Mouse (Mus musculus): ENCODE measurements around the gene Baat. TPM values are rescaled to one million over a fixed set of nuclear protein-coding genes. Genes with fewer than 3 reads are reported as not detected.
"Not testable (repeated sequence)": the region's sequence is repeated elsewhere in the genome, so short reads cannot be mapped to it uniquely, and the experiment has no call there.

Gene Baat
- total and polyA plus RNA-seq, 2 experiments from 2014 or later: not detected

- peaks cover 3% of the 10 kb centered on the region; the same call in 1 of the 2 replicates for H3K36me3 ChIP-seq (ENCODE audit: insufficient read depth, low read length)
- H3K9me3 ChIP-seq (ENCODE audit: low read length): no peaks in the 10 kb centered on the region
These were observed 14.4 kb upstream of the Baat start, which contains the start of the genes Mrpl50 and Zfp189 for GRCm38 (mm10) chr4:49520572-49521340. Gene Mrpl50 (minus strand): TSS chr4:49521093. Gene Zfp189 (plus strand): TSS chr4:49521176.

GRCm38 (mm10) chr4:49519476-49519875 lies 13.1 kb upstream of the Baat start:
- DNase-seq (ENCODE audit: low spot score) (peak; percentile 16), ATAC-seq (no peak)
- Histone ChIP-seq H3K9me3 (ENCODE audit: low read length) (no peaks in the 10 kb centered on the region), H3K36me3 (ENCODE audit: insufficient read depth, low read length) (peaks cover 3% of the 10 kb centered on the region; the same call in 1 of the 2 replicates), H3K4me1 (ENCODE audit: insufficient read depth, low read length) (0 out of 2 replicates have a peak, but pooled peaks cover 7% of the 10 kb centered on the region), H3K9ac (replicated peaks; ENCODE audit: low read length) (no peak overlapping the region), H3K4me3 (ENCODE audit: low read length) (no peak overlapping the region), H3K27me3 (ENCODE audit: insufficient read depth, low read length) (no peaks in the 10 kb centered on the region), H3K27ac (no peak overlapping the region), H3K4me2 (ENCODE audit: low read depth, low read length) (peak overlapping the region; percentile 68)
- 0 out of 2 replicates have a peak, but pooled peaks have one; percentile 3 for TF ChIP-seq CTCF (IDR thresholded peaks at IDR 0.05; ENCODE audit: low read depth)
- 77% methylated on average over 5 of the region's 5 CpGs for WGBS

More at GRCm38 (mm10) chr4:49520572-49521340, 14.4 kb upstream of the Baat start, which contains the start of the genes Mrpl50 and Zfp189:
- Histone ChIP-seq H3K4me2 (ENCODE audit: low read depth, low read length) (peak within 1 kb of the TSS; percentile 79), H3K4me1 (ENCODE audit: insufficient read depth, low read length) (0 out of 2 replicates have a peak, but pooled peaks cover 7% of the 10 kb centered on the region), H3K9ac (replicated peaks; ENCODE audit: low read length) (peak within 1 kb of the TSS; percentile 61), H3K4me3 (ENCODE audit: low read length) (peak within 1 kb of the TSS; percentile 74), H3K27me3 (ENCODE audit: insufficient read depth, low read length) (no peaks in the 10 kb centered on the region), H3K27ac (peak within 1 kb of the TSS; percentile 72; the same call in 1 of the 2 replicates)
- under 1% methylated on average over 41 of the region's 41 CpGs for WGBS
- no peak; the same call in 1 of the 2 replicates for TF ChIP-seq CTCF (IDR thresholded peaks at IDR 0.05; ENCODE audit: low read depth)
- peak; percentile 99 for DNase-seq (ENCODE audit: low spot score)
- peak; percentile 100 for ATAC-seq

- Histone ChIP-seq H3K9me3 (ENCODE audit: low read length) (no peaks in the 10 kb centered on the region), H3K27ac (no peak overlapping the region), H3K27me3 (ENCODE audit: insufficient read depth, low read length) (no peaks in the 10 kb centered on the region), H3K4me3 (ENCODE audit: low read length) (no peak overlapping the region), H3K4me2 (ENCODE audit: low read depth, low read length) (no peak overlapping the region), H3K4me1 (ENCODE audit: insufficient read depth, low read length) (no peaks in the 10 kb centered on the region), H3K9ac (replicated peaks; ENCODE audit: low read length) (no peak overlapping the region), H3K36me3 (ENCODE audit: insufficient read depth, low read length) (peaks cover 17% of the 10 kb centered on the region; the same call in 1 of the 2 replicates)
- 98% methylated on average over 6 of the region's 6 CpGs for WGBS
- ATAC-seq (no peak), DNase-seq (ENCODE audit: low spot score) (no peak)
- TF ChIP-seq CTCF (IDR thresholded peaks at IDR 0.05; ENCODE audit: low read depth): no peak
These were observed 8.1 kb upstream of the Baat start for GRCm38 (mm10) chr4:49514441-49514840.

GRCm38 (mm10) chr4:49512636-49513035 lies 6.3 kb upstream of the Baat start:
- ATAC-seq: no peak

GRCm38 (mm10) chr4:49510236-49510835 lies 4.0 kb upstream of the Baat start:
- H3K9me3 ChIP-seq (ENCODE audit: low read length); DNase-seq (ENCODE audit: low spot score); H3K4me2 ChIP-seq (ENCODE audit: low read depth, low read length); H3K4me1 ChIP-seq (ENCODE audit: insufficient read depth, low read length); H3K27me3 ChIP-seq (ENCODE audit: insufficient read depth, low read length); H3K9ac ChIP-seq (replicated peaks; ENCODE audit: low read length); H3K27ac ChIP-seq; ATAC-seq; H3K4me3 ChIP-seq (ENCODE audit: low read length): not testable (repeated sequence)
- 96% methylated on average over 1 of the region's 1 CpGs for WGBS
- peaks cover 17% of the 10 kb centered on the region; the same call in 1 of the 2 replicates for H3K36me3 ChIP-seq (ENCODE audit: insufficient read depth, low read length)

More at GRCm38 (mm10) chr4:49512636-49513035, 6.3 kb upstream of the Baat start:
- no peak overlapping the region for H3K27ac ChIP-seq
- no peak overlapping the region for H3K4me3 ChIP-seq (ENCODE audit: low read length)
- H3K27me3 ChIP-seq (ENCODE audit: insufficient read depth, low read length): no peaks in the 10 kb centered on the region
- H3K36me3 ChIP-seq (ENCODE audit: insufficient read depth, low read length): peaks cover 17% of the 10 kb centered on the region; the same call in 1 of the 2 replicates
- no peaks in the 10 kb centered on the region for H3K4me1 ChIP-seq (ENCODE audit: insufficient read depth, low read length)
- no peak overlapping the region for H3K9ac ChIP-seq (replicated peaks; ENCODE audit: low read length)
- WGBS: 89% methylated on average over 4 of the region's 4 CpGs
- no peak for TF ChIP-seq CTCF (IDR thresholded peaks at IDR 0.05; ENCODE audit: low read depth)
- no peaks in the 10 kb centered on the region for H3K9me3 ChIP-seq (ENCODE audit: low read length)
- H3K4me2 ChIP-seq (ENCODE audit: low read depth, low read length): no peak overlapping the region
- no peak for DNase-seq (ENCODE audit: low spot score)

GRCm38 (mm10) chr4:49509183-49509582 lies 2.8 kb upstream of the Baat start:
- peaks cover 15% of the 10 kb centered on the region; the same call in 1 of the 2 replicates for H3K36me3 ChIP-seq (ENCODE audit: insufficient read depth, low read length)
- DNase-seq (ENCODE audit: low spot score) (no peak), ATAC-seq (no peak)
- H3K9ac ChIP-seq (replicated peaks; ENCODE audit: low read length): no peak overlapping the region
- no peak overlapping the region for H3K27ac ChIP-seq
- no peak overlapping the region for H3K4me3 ChIP-seq (ENCODE audit: low read length)
- H3K4me2 ChIP-seq (ENCODE audit: low read depth, low read length): no peak overlapping the region
- no peaks in the 10 kb centered on the region for H3K9me3 ChIP-seq (ENCODE audit: low read length)
- TF ChIP-seq CTCF (IDR thresholded peaks at IDR 0.05; ENCODE audit: low read depth): no peak
- 92% methylated on average over 2 of the region's 2 CpGs for WGBS
- H3K27me3 ChIP-seq (ENCODE audit: insufficient read depth, low read length): no peaks in the 10 kb centered on the region
- no peaks in the 10 kb centered on the region for H3K4me1 ChIP-seq (ENCODE audit: insufficient read depth, low read length)

All from hindbrain, postnatal 0 days (tissue).